8 mouse cellular contexts compared by ENCODE assay signal in the genomic region with DNA sequence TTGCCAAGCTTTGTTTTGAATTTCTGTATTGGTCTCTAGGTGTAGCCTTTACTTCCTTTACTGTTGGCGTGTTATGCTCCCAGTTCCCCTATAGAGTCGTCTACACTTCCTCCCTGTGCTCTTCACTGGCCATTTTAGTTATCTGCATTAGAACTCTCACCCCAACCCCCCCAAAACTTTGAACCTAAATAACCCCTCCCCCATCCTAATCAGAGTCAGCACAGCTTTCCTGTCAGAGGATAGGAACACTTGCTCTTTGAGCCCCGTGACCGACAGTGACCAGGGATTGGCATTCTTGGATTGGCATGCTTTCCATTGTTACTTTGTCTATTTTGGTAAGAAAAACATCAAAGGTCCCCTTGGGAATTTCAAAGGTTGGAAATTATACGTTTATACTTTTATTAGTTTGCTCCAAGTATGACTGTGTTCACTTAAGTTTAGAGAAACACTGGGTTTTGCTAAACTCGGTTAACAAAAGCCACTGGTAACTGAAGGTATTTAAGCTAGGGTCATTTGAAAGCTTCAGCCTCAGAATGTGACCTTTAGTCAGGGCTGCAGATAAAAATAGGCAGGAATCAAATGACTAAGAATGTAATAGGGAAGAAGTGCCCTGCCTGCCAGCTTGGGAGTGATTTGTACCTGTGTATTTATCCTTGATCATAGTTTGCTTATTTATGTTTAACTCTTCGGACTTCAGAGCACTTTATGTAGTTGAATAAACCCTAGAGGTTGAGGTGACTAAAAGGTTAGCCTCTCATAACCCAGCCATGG. TPM values are rescaled to one million over a fixed set of nuclear protein-coding genes. Genes with fewer than 3 reads are reported as not detected.
DNase-seq lines count a peak whose midpoint lies in the region; ATAC-seq and TF ChIP-seq lines count a peak whose summit lies in the region.

No protein-coding gene starts in this region.

- H3K27me3 ChIP-seq in liver, embryonic 16.5 days (ENCODE audit: control insufficient read depth, insufficient read depth, low read depth, low read length): no peaks in the 10 kb centered on the region

- H3K4me3 ChIP-seq in ES-E14 (ENCODE audit: insufficient read depth in 1 of 2, low read depth in 1 of 2, low read length in 2 of 2, poor library complexity in 1 of 2, severe bottlenecking in 1 of 2): peak overlapping the region; percentile 59 to 74
- peak overlapping the region; percentile 30 for H3K4me3 ChIP-seq in liver, embryonic 16.5 days (ENCODE audit: low read depth, low read length)

- no peaks in the 10 kb centered on the region for H3K9me3 ChIP-seq in ES-E14 (ENCODE audit: control insufficient read depth, insufficient read depth, low read depth, low read length)
- no peaks in the 10 kb centered on the region for H3K9me3 ChIP-seq in liver, embryonic 16.5 days (replicated peaks; ENCODE audit: control insufficient read depth, low read length)

- in situ Hi-C loops in ES-E14 (cut with MboI; ENCODE audit: low sequenced_read_pairs in 2 of 2, unreplicated experiment in 2 of 2): no loop called here

- DNase-seq in CD4-positive, CD25-positive, alpha-beta regulatory T cell, adult 2 months (ENCODE audit: low read depth, low spot score): peak; percentile 49
- no peak for DNase-seq in ES-E14 (ENCODE audit: low read depth, low spot score)
- DNase-seq in heart, postnatal 4 days: peak; percentile 34
- DNase-seq in left cerebral cortex, postnatal 25 days (ENCODE audit: low spot score in 2 of 2): no peak
- DNase-seq in layer of hippocampus, adult 9-10 months (ENCODE audit: low spot score): no peak
- no peak for DNase-seq in gastrocnemius, postnatal 25 days

- H3K4me2 ChIP-seq in liver, embryonic 16.5 days (ENCODE audit: low read depth, low read length): peak overlapping the region; percentile 83

- 19% methylated on average over 7 of the region's 7 CpGs for WGBS in liver, embryonic 16.5 days (ENCODE audit: insufficient replicate concordance)

- H3K36me3 ChIP-seq in ES-E14 (ENCODE audit: control insufficient read depth, insufficient read depth, low read length, poor library complexity, severe bottlenecking): peaks cover 35% of the 10 kb centered on the region
- H3K36me3 ChIP-seq in liver, embryonic 16.5 days (ENCODE audit: control insufficient read depth, insufficient read depth): peaks cover 35% of the 10 kb centered on the region

- H3K9ac ChIP-seq in ES-E14 (ENCODE audit: insufficient read depth, low read depth, low read length, poor library complexity, severe bottlenecking): peak overlapping the region; percentile 60; the same call in 1 of the 2 replicates
- H3K9ac ChIP-seq in liver, embryonic 16.5 days (ENCODE audit: low read depth, low read length): 0 out of 2 replicates have a peak overlapping the region, but pooled peaks have one; percentile 8

- no peak for ATAC-seq in CD4-positive, CD25-positive, alpha-beta regulatory T cell, adult 4 months
- no peak for ATAC-seq in liver, embryonic 16.5 days (ENCODE audit: low read depth)

- peaks cover 0 to 7% of the 10 kb centered on the region in 2 experiments; a peak in 3 of 4 replicates for H3K4me1 ChIP-seq in ES-E14 (ENCODE audit: control insufficient read depth in 2 of 2, insufficient read depth in 2 of 2, low read length in 2 of 2, poor library complexity in 1 of 2)
- H3K4me1 ChIP-seq in liver, embryonic 16.5 days (ENCODE audit: control insufficient read depth, low read depth, low read length): peaks cover 70% of the 10 kb centered on the region

- H3K27ac ChIP-seq in ES-E14 (ENCODE audit: insufficient read depth, low read depth, low read length, poor library complexity, severe bottlenecking): peak overlapping the region; percentile 81; the same call in 1 of the 2 replicates
- H3K27ac ChIP-seq in liver, embryonic 16.5 days (ENCODE audit: low read length): peak overlapping the region; percentile 56

- intact Hi-C loops in left cerebral cortex, postnatal 25 days (cut with DNase I): no loop called here

TF ChIP-seq in ES-E14, 5 proteins besides CTCF, POLR2A, EP300 and RAD21:
- no peak for TF ChIP-seq ZNF384 (IDR thresholded peaks at IDR 0.05; ENCODE audit: low read depth, low read length)
- TF ChIP-seq HCFC1 (IDR thresholded peaks at IDR 0.05; ENCODE audit: borderline replicate concordance, insufficient read depth, low read length): no peak
- no peak for TF ChIP-seq MAFK (IDR thresholded peaks at IDR 0.05; ENCODE audit: insufficient read depth, low read depth, low read length)
- TF ChIP-seq ZC3H11A (IDR thresholded peaks at IDR 0.05; ENCODE audit: borderline replicate concordance, low read depth, low read length): no peak
- peak; percentile 31; the same call in 1 of the 2 replicates for TF ChIP-seq CHD2 (IDR thresholded peaks at IDR 0.05; ENCODE audit: low read depth, low read length)

RNA-seq across cellular contexts. Expression of a gene that starts 3.5 kb away (rescaled TPM):
- 10 to 100 TPM; 61.0 to 96.6 TPM for polyA plus RNA-seq in CD4-positive, CD25-positive, alpha-beta regulatory T cell, adult 4 months (2017; shearing (Covaris generic))
- total RNA-seq in ES-E14 (2012; rRNA removed): 207 and 253 TPM in 2 replicates
- 100 to 1,000 TPM; 112 to 115 TPM for total RNA-seq in heart, postnatal 4 days (2021)
- 11.1 and 14.5 TPM in 2 replicates for polyA plus RNA-seq in liver, embryonic 16.5 days (2015; fragmentation: Nextera tagmentation; extraction: Ambion mirVana)
- 10 to 100 TPM; 58.4 to 59.6 TPM for total RNA-seq in left cerebral cortex, postnatal 25 days (2021)
- total RNA-seq in gastrocnemius, postnatal 25 days (2021): 100 to 1,000 TPM; 111 to 133 TPM

RNA-seq across cellular contexts. Expression of a gene that starts 25.6 kb away (rescaled TPM):
- polyA plus RNA-seq in CD4-positive, CD25-positive, alpha-beta regulatory T cell, adult 4 months (2017; shearing (Covaris generic)): 1 to 10 TPM; 2.3 to 5.2 TPM
- 1.9 and 5.0 TPM in 2 replicates for total RNA-seq in ES-E14 (2012; rRNA removed)
- 10 to 100 TPM; 13.5 to 14.6 TPM for total RNA-seq in heart, postnatal 4 days (2021)
- 0.74 and 0.83 TPM in 2 replicates for polyA plus RNA-seq in liver, embryonic 16.5 days (2015; fragmentation: Nextera tagmentation; extraction: Ambion mirVana)
- total RNA-seq in left cerebral cortex, postnatal 25 days (2021): 1 to 10 TPM; 4.1 to 4.6 TPM
- 10 to 100 TPM; 21.3 to 37.2 TPM for total RNA-seq in gastrocnemius, postnatal 25 days (2021)

RNA-seq across cellular contexts. Expression of a gene that starts 37.3 kb away (rescaled TPM):
- polyA plus RNA-seq in CD4-positive, CD25-positive, alpha-beta regulatory T cell, adult 4 months (2017; shearing (Covaris generic)): 10 to 100 TPM; 81.6 to 97.8 TPM
- 54.1 and 56.8 TPM in 2 replicates for total RNA-seq in ES-E14 (2012; rRNA removed)
- 10 to 100 TPM; 49.2 to 50.5 TPM for total RNA-seq in heart, postnatal 4 days (2021)
- 32.8 and 33.4 TPM in 2 replicates for polyA plus RNA-seq in liver, embryonic 16.5 days (2015; fragmentation: Nextera tagmentation; extraction: Ambion mirVana)
- total RNA-seq in left cerebral cortex, postnatal 25 days (2021): 100 to 1,000 TPM; 366 to 382 TPM
- total RNA-seq in gastrocnemius, postnatal 25 days (2021): 10 to 100 TPM; 92.1 to 93.9 TPM

Comparison
In these comparisons a context has a peak if more than half of its experiments do, and no peak if none do; other contexts are left out.
1. DNase-seq: peak in CD4-positive, CD25-positive, alpha-beta regulatory T cell, adult 2 months (single experiment) and heart, postnatal 4 days (single experiment); none in ES-E14 (single experiment), left cerebral cortex, postnatal 25 days (0 of 2), layer of hippocampus, adult 9-10 months (single experiment) and gastrocnemius, postnatal 25 days (single experiment).